Mouse (Mus musculus) ES-Bruce4 (cell line): ENCODE results near the gene Gm45208. TPM values are rescaled to one million over a fixed set of nuclear protein-coding genes. Genes with fewer than 3 reads are reported as not detected.
"Not testable (repeated sequence)": the region's sequence is repeated elsewhere in the genome, so short reads cannot be mapped to it uniquely, and the experiment has no call there.

Source experiments
- H3K27ac ChIP-seq: 2 replicates; pipeline ENCODE4 v1.5.1; 2012; ENCODE audit warnings: low read length, inconsistent platforms; ENCODE audit not compliant: insufficient read depth
- H3K27me3 ChIP-seq: 2 replicates; pipeline ENCODE4 v1.6.1; 2012; ENCODE audit warnings: mild to moderate bottlenecking, low read length, inconsistent platforms; ENCODE audit not compliant: control insufficient read depth, poor library complexity, insufficient read depth, severe bottlenecking
- H3K36me3 ChIP-seq: 2 replicates; pipeline ENCODE4 v1.6.1; 2012; ENCODE audit warnings: inconsistent platforms, mild to moderate bottlenecking, low read length, moderate library complexity; ENCODE audit not compliant: control insufficient read depth, poor library complexity, insufficient read depth, severe bottlenecking
- H3K4me1 ChIP-seq: one replicate; pipeline ENCODE4 v1.8.1; 2011; ENCODE audit warnings: low read length; ENCODE audit not compliant: control insufficient read depth, insufficient read depth
- H3K4me3 ChIP-seq: 2 replicates; pipeline ENCODE4 v1.5.1; 2011; ENCODE audit warnings: low read depth, mild to moderate bottlenecking, low read length
- H3K9ac ChIP-seq: 2 replicates; pipeline ENCODE4 v1.6.1; 2012; ENCODE audit warnings: low read depth, mild to moderate bottlenecking, inconsistent platforms; ENCODE audit not compliant: poor library complexity, severe bottlenecking
- H3K9me3 ChIP-seq: replicated peaks from 2 replicates; pipeline ENCODE4 v1.6.1; 2012; ENCODE audit warnings: mild to moderate bottlenecking, low read length, inconsistent platforms; ENCODE audit not compliant: control insufficient read depth, poor library complexity, insufficient read depth, severe bottlenecking
- CTCF ChIP-seq: IDR thresholded peaks from one replicate; pipeline ENCODE4 v1.8.1; 2011; ENCODE audit warnings: low read depth, low read length
- EP300 ChIP-seq: IDR thresholded peaks from 2 replicates; pipeline ENCODE4 v1.6.1; 2011; ENCODE audit warnings: low read depth, low read length; ENCODE audit not compliant: insufficient read depth
- POLR2A ChIP-seq: IDR thresholded peaks from one replicate; pipeline ENCODE4 v1.8.1; 2011; ENCODE audit warnings: low read length; ENCODE audit not compliant: insufficient read depth
- polyA plus RNA-seq: library from polyadenylated mRNA; stranded (reverse); fragments of >200 nt; gene quantifications from 2 replicates; pipeline ENCODE4 v1.2.4, GENCODE M21; 2011; ENCODE audit warnings: low read depth; ENCODE audit not compliant: missing spikeins, insufficient read depth, insufficient read length

The Gm45208 gene
- polyA plus RNA-seq, 1 experiment: not detected

DNA sequence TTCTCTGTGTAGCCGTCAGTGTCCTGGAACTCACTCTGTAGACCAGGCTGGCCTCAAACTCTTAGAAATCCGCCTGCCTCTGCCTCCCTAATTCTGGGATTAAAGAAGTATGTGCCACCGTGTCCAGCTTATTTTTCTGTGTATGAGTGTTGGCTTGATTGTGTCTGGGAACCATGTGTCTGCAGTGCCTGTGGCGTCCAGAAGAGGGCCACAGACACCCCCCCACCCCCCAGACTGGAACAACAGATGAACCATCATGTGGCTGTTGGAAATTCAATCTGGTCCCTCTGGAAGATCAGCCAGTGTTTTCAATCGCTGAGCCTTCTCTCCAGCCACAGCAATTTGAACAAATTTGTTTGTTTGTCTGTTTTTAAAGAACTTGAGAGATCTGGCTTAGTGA lies 21.4 kb downstream of the Gm45208 start:
- Histone ChIP-seq H3K4me1 (peaks cover 1% of the 10 kb centered on the region), H3K9ac (no peak overlapping the region), H3K27ac (no peak overlapping the region), H3K27me3 (no peaks in the 10 kb centered on the region), H3K9me3 (no peaks in the 10 kb centered on the region), H3K4me3 (no peak overlapping the region), H3K36me3 (no peaks in the 10 kb centered on the region)
- TF ChIP-seq EP300 (no peak), POLR2A (no peak), CTCF (no peak)

- no peaks in the 10 kb centered on the region for H3K36me3 ChIP-seq
- no peak for TF ChIP-seq EP300
- no peak for TF ChIP-seq POLR2A
- no peak for TF ChIP-seq CTCF
Measured at GRCm38 (mm10) chrX:7744940-7745339, 22.9 kb downstream of the Gm45208 start.

GRCm38 (mm10) chrX:7745429-7745828 lies 23.4 kb downstream of the Gm45208 start:
- no peak for TF ChIP-seq EP300
- no peak for TF ChIP-seq POLR2A
- TF ChIP-seq CTCF: no peak
- Histone ChIP-seq H3K4me1 (peaks cover 1% of the 10 kb centered on the region), H3K27ac (no peak overlapping the region), H3K4me3 (no peak overlapping the region), H3K9ac (no peak overlapping the region), H3K9me3 (no peaks in the 10 kb centered on the region), H3K27me3 (no peaks in the 10 kb centered on the region), H3K36me3 (no peaks in the 10 kb centered on the region)

More at GRCm38 (mm10) chrX:7744940-7745339, 22.9 kb downstream of the Gm45208 start:
- Histone ChIP-seq H3K27me3 (no peaks in the 10 kb centered on the region), H3K27ac (no peak overlapping the region), H3K9me3 (no peaks in the 10 kb centered on the region), H3K9ac (no peak overlapping the region), H3K4me3 (no peak overlapping the region), H3K4me1 (peaks cover 1% of the 10 kb centered on the region)

DNA sequence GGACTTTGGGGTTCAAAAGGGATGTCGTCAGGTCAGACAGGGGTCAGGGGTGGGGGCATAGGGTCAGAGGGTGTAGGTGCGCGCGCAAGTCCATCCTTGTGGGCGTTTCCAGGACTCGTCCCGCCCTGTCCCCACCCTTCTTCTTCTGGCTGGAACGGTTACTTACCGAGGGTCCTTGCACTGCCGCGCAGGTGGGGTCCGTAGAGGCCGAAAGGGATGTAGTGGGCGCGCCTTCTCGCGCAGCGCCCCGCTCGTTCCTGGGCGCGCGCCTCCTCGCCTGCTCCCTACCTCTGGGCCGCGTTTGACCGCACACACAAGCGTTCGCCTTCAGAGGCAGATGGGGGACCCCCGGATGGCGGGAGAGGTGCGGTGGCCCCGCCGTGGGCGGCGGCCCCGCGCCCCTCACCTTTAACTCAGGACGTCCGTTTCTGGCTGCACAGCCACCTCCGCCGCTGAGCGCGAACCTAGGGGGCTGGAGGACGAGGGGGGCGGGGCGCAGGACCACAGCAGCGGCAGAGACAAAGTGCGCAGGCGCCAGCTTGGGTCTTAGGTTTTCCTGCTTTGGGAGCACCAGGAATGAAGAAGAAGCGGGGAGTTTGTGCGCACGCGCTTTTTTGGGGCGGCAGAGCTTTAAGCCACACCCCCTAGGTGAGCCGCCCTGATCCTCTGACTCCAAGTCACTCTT lies 28.5 kb downstream of the Gm45208 start, which contains the start of gene Ccdc120:
Ccdc120 (minus strand) TSS at position 474 of the 685 bp plus-strand sequence.
- no peak for TF ChIP-seq CTCF
- 0 out of 2 replicates have a peak, but pooled peaks have one; percentile 9 for TF ChIP-seq EP300
- Histone ChIP-seq H3K9me3 (no peaks in the 10 kb centered on the region), H3K4me1 (no peaks in the 10 kb centered on the region), H3K27me3 (no peaks in the 10 kb centered on the region), H3K27ac (peak within 1 kb of the TSS; percentile 58), H3K36me3 (no peaks in the 10 kb centered on the region), H3K9ac (peak within 1 kb of the TSS; percentile 69), H3K4me3 (peak within 1 kb of the TSS; percentile 78)

- H3K9ac ChIP-seq, H3K4me1 ChIP-seq, H3K4me3 ChIP-seq, H3K9me3 ChIP-seq, H3K27me3 ChIP-seq, H3K27ac ChIP-seq, H3K36me3 ChIP-seq: not testable (repeated sequence)
Measured at GRCm38 (mm10) chrX:7753627-7754026, 31.6 kb downstream of the Gm45208 start.

DNA sequence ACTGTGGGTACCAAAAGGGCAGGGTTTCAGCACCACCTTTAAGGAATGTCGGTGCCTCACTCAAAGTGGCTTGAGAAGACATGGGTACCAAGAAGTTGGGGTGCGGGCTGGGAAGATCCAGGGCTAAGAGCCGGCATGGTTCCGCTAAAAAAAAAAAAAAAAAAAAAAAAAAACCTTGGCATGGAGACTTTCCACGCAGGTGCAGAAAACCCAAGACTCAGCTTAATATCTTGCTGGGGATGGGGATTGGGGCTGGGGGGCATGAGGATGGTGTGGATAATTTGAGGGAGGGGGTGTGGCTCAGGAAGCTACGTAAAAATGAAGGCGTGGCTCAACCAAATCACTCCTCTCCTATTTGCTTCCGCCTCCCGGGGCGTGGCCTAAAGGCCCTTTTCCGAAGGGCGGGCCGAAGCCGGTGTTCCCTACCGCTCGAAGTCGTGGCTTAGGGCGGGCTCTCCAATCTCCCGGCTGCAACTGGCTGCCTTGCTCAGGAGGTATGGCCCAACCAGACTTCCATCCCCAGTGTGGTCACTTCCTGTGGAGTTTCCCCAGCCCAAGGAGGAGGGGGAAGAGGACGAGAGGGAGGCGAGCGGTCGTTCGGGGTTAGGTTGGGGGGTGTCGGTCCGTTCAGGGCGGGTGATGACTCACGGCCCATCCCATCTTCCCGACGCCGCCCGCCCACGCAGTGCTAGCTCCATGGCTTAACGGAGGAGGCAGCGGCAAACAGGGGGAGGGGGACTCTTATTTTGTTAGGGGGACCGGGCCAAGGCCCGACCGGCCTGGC lies 40.3 kb downstream of the Gm45208 start, which contains the start of gene Tfe3:
Tfe3 (plus strand) TSS at position 424 of the 784 bp plus-strand sequence.
- Histone ChIP-seq H3K9me3 (no peaks in the 10 kb centered on the region), H3K9ac (peak within 1 kb of the TSS; percentile 96), H3K4me3 (peak within 1 kb of the TSS; percentile 92), H3K4me1 (no peaks in the 10 kb centered on the region), H3K27me3 (no peaks in the 10 kb centered on the region), H3K36me3 (peaks cover 12% of the 10 kb centered on the region), H3K27ac (peak within 1 kb of the TSS; percentile 96)
- TF ChIP-seq POLR2A: no peak
- TF ChIP-seq CTCF: no peak
- no peak for TF ChIP-seq EP300
